Mouse (Mus musculus): ENCODE data around the gene Lat2.
A peak's percentile ranks its signal among the peaks of the same experiment; 100 is the strongest.

The Lat2 gene

DNA sequence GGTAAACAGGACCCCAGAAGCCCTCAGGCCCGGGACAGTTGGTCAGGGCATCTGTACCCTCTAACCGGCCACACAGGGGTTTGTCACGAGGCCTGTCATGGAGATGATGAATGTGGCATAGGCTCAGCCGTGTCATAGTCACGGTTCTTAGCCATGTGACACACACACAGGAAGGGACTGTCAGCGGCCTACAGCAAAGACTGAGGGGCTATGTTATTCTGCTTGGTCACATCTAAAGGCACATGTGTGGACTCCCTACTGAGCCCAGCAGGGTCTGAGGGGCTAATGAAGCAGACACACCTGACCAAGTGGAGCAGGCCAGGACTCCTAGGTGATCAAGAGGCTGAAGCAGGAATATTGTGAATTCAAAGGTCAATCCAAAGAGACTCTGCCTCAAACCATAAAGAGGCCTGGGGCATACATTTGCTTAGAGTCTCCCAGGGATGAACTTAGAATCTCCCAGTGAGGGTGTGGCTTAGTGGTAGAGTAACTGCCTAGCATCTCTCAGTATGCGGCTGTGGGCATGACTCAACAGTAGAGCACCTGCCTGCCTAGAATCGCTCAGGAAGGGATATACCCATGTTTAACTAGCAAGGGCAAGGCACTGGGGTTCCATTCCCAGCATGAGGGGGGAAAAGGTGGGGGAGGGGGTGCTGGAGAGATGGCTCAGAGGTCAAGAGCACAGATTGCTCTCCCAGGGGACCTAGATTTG is 2.9 kb downstream of the Lat2 start:
- no peak for DNase-seq

DNA sequence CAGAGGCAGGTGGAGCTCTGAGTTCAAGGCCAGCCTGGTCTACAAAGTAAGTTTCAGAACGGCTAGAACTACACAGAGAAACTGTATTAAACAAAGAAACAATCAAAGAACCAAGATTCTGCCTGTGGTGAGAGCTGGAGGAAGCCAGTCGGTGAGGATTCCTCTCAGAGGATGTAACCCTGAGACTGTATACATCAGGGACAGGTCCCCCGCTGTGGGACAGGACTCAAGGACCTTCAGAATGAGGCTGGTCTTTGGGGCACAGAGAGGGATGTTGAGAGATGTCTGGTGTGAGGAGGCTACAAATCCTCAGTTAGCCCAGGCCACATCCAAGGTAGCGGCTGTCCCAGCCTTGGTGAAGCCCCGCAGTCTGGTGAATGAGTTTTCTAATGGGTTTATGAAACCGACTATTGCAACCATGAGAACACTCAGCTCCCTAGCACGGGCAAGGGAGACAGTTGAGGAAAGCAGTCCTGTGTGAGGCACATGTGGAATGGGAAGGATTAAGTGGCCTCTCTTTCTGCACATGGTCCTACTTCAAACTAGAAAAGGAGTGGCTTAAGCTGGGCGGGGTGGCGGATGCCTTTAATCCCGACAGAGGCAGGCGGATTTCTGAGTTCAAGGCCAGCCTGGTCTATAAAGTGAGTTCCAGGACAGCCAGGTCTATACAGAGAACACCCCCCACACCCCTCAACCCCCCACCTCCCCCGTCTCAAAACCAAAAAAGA is 4.7 kb downstream of the Lat2 start:
- no peak for DNase-seq

DNA sequence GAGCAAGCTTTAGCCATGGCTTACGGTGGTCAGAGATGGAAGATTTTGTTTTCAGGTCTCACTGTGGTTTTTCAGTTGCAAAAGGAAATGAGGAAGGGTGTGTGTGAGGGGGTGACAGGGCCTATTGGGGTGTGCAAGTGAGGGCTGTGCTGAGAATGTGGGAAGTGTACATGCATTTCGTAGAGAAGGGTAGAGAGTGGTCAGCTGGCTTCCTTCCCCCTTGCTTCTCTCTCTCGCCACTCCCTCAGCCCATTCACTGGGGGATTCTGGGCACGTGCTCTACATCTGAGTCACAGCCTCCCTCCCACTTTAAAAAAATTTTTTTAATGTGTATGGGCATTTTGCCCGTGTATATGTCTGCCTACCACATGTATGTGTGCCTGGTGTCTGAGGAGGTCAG is 7.7 kb downstream of the Lat2 start:
- DNase-seq, result no peak

DNA sequence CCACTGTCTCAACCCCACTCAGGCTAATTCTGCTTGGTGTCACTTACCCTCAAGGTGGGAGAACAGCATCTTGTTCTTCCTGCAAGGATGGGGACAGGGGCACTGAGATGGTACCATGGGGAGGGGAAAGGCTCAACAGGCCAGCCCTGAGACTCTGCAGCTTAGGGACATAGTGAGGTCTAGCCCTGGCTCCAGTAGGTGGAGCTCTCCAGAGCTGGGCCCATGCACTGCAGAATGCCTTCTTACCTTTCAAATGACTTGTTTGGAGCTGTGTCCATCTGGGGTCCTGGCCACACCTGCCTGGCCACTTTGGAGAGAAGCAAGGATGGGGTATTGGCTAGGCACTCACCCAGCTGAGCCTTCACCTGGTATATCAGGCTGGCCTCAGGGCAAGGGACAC is 8.5 kb downstream of the Lat2 start:
- no peak for DNase-seq

DNA sequence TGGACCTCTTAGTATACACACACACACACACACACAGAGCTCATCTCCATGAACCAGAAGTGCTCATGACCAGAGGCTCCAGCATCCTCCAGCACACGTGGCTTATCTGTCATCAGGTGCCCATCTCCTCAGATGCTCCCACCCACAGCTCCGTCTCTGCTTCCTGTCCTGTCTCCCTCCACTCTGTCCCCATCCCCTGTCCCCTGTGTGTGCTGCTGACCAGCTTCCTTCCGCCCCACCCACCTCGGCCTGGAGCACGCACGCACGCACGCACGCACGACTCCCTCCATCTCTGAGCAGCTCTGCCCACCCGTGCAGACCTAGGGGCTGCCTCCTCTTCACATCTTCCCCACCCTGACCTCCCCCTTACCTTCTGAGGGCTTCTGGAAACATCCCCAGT is 10.4 kb downstream of the Lat2 start:
- peak in 1 of 2 experiments; percentile 35 for DNase-seq

DNA sequence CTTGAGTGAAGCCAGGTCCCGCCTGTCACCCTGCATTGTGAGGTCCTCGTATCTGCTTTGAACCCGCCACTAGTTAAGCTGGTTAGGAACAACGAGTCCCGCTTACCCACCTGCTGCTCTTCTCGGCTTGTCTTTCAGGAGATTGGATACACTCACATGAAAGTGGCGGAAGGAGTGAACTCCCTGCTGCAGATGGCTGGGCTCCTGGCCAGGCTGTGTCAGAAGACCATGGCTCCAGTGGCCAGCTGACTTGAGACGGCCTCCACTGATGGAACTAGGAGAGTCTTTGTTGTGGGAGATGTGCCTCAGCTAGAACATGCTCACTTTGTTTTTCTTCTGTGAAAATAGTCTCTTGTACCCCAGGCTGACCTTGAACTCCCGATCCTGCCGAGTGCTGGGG is 17.1 kb downstream of the Lat2 start:
- DNase-seq, result peak; percentile 28 to 44

DNA sequence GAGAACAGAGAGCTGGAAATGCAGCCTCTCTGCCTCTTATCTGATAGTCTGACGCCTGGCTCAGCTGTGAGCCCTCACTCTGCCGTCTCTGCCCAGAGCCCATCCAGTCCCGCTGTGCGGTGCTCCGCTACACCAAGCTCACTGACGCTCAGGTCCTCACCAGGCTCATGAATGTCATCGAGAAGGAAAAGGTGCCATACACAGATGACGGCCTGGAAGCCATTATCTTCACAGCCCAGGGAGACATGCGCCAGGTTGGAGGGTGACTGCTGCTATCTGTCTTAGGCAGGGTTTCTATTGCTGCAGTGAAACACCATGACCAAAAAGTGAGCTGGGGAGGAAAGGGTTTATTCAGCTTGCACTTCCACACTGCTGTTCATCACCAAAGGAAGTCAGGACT is 21.7 kb downstream of the Lat2 start:
- DNase-seq, result no peak

DNA sequence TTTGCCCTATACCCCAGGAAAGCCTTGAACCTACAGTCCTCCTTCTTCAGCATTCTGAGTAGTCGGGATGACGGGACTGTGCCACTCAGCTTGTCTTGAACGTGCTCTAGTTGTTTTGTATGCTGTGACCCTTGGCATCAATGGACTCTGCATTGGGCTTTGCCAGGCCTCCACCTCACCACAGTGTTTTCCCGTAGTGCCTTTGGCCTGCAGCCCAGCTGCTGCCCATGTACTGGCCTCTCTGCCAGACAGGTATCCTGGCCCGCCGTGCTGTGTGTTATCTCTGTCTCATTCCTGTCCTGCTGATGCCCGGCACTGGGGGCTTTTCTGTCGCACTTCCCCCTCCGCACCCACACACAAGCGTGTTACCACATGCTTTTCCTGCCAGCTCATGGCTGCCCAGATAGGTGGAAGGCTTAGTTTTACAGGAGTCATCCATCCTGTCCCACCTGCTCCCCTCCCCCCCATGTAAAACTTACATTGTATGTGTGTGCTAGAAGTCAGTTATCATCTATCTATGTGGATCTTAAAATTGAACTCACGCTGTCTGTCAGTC is 22.7 kb downstream of the Lat2 start:
- no peak for DNase-seq

DNA sequence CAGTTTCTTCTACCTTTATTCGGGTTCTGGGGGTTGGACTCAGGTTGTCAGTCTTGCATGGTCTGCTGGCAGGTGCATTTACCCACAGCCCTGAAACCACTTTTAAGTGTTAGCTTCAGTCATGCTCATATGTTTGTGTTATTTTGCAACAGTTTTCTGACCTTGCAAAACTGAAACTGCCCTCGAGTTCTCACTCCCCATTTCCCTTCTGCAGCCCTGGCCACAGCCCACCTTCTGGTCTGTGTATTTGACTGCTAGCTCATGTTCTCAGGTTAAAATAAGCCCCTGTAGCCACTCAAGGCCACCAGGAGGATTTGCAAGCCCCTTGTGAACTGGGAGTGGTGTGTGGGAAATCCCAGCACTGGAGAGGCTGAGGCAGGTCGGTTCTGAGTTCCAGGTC is 24.9 kb downstream of the Lat2 start:
- no peak for DNase-seq

DNA sequence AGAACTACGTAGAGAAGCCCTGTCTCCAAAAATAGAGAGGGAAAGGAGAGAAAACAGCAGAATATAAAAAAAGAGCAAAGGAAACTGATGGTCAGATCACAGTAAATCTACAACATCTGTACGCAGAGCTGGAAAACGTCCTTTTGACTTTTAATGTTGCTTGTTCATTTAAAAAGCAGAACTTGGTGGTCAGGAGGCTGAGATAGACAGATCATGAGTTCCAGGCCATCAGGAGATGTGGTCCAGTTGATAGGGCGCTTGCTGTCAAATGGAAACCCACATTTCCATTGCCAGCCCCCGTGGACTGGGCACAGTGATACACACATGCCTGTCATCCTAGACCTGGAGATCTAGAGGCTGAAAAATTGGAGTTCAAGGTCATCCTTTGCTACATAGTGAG is 30.0 kb downstream of the Lat2 start:
- no peak for DNase-seq

DNA sequence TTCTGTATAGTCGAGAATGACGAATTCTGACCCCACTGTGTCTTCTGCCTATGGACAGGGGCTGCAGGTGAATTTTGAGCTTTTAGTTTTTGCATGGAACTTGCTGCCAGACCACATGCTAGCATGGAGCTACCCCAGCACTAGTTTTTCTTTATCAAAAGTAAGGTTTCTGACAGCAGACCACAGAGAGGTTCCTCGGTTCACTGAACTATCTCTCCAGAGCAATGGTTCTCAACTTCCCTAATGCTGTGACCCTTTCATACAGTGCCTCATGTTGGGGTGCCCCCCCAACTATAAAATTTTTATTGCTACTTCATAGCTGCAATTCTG is 31.0 kb downstream of the Lat2 start:
- DNase-seq, result no peak

DNA sequence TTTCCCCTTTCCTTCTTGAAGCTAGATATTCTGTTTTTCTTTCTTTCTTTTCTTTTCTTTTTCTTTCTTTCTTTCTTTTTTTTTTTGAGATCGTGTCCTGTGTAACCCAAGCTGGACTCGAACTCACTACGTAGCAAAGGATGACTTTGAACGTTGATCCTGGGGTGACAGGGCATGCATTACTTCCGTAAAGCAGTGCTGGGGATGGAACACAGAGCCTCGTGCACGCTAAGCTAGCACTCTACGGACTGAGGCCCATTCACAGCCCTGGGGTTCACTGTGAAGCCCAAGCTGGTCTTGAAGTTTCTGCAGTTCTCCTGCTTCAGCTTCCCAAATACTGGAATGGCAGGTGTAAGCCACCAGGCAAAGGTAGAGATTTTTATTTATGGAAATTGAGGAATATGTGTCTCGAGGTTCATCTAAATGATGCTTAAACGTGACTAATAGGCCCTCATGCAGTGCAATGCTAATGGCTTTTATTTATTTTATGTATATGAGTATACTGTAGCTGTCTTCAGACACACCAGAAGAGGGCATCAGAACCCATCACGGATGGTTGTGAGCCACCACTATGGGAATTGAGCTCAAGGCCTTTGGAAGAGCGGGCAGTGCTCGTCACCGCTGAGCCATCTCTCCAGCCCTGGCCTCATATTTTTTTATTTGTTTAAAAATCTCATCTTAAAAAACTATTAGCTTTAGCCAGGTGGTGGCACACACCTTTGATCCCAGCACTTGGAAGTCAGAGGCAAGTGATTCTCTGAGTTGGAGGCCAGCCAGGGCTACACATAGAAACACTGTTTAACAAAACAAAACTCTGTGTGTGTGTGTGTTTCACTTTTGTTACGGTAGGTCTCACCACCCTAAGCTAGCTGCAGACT is 31.6 kb downstream of the Lat2 start:
- DNase-seq, result peak in 1 of 2 experiments; percentile 23

DNA sequence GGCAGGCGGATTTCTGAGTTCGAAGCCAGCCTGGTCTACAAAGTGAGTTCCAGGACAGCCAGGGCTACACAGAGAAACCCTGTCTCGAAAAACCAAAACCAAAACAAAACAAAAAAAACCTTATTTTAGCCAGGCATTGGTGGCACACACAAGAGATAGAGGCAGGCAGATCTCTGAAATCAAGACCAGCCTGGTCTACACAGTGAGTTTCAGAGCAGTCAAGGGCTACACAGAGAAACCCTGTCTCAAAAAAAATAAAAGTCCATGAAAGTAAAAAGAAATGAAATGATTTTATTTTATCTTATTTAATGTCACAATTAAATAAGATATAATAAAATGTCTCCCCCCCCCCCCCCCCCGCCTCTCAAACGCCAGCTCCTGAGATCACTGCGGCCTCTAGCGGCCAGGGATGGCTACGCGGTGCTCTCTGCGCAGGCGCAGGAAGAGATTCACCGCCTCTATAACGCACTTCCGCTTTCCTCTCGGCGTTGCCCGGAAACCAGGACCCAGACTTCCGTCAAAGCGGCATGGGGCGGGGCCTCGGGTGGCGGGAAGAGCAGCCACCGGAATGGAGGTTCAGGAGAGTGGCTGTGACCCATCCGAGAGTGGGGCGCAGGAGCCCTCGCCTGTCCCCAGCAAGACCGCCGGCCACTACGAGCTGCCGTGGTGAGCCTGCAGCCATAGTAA is 32.5 kb downstream of the Lat2 start:
- peak; percentile 99 for DNase-seq

DNA sequence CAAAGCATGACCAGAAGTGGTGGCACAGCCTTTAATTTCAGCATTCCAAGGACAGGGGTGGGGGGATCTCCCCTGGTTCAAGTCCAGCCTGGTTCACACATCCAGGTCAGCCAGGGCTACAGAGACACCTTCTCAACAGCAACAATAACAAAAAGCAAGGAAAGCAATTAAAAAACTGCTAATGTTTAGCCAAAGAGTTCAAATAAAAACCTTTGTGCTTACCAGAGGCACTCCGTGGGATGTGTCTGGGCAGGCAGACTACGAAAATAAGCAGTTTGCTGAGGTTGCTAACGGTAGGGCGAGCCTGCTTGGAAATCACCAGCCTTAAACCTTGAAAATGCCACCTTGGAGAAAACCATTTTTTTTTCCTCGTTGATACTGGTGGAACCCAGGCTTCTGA is 33.7 kb downstream of the Lat2 start, which contains the start of gene Rfc2:
TSS of gene Rfc2 (plus strand) at position 221 of the 400 bp plus-strand sequence.
- peak; percentile 29 to 50 for DNase-seq

DNA sequence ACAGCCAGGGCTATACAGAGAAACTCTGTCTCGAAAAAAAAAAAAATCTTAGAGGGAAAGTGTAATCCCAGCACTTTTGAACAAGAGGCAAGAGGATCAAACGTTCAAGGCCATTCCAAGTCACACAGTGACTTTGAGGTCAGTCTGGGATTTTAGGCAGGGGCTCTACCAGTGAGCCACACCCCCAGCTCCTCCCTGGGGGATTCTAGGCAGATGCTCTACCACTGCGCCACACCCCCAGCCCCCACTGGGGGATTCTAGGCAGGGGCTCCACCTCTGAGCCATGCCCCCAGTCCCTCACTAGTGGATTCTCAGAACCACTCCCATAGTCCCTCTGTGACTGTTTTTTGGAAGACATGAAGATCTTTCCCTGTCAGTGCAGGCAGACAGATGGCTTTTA is 35.7 kb downstream of the Lat2 start:
- DNase-seq, result no peak

DNA sequence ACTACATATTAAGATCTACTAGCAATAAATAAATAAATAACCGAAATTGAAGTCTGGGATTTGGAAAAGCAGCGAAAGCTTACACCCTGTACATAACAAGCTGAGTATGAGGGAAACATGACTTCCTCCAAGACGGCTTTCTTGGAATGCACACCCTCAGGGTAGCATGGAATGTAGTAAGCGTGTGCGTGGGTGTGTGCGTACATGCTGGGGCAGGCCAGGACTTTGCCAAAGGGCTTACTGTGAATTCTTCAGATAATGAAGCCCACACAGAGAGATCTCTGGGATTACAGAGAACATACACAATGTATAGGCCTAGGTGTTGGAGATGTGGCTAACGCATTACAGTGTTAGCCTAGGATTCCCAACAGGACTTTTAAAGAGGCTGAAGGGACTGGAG is 37.3 kb downstream of the Lat2 start:
- DNase-seq, result peak in 1 of 2 experiments; percentile 42

DNA sequence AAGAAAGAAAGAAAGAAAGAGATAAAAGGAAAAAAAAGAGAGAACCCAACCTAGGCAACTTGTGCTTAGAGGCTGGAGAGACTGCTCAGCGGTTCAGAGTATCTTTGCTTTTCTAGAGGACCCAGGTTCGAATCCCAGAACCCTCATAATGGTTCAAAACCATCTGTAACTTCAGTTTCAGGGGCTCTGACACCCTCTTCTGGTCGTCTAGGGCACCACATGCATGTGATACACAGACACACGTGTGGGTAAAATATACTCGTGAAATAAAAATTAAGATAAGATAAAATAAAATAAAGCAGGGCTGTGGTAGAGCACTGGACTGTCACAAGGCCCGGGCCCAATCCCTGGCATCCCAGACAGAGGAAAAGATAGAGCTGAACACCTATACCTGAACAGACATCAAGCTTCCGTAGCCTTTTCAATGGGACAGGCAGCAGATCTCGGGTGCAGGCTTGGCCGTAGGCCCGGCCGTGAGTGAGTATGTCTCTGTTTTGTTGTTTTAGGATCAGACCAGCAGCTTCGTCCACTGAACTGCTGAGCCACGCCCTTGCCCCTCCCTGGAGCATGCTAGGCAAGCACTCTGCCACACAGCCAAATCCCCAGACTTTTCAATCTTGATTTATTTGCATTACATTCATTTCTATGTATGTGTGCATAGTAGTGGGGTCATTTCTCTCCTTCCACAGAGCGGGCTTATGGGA is 38.2 kb downstream of the Lat2 start:
- DNase-seq, result peak; percentile 33 to 60

DNA sequence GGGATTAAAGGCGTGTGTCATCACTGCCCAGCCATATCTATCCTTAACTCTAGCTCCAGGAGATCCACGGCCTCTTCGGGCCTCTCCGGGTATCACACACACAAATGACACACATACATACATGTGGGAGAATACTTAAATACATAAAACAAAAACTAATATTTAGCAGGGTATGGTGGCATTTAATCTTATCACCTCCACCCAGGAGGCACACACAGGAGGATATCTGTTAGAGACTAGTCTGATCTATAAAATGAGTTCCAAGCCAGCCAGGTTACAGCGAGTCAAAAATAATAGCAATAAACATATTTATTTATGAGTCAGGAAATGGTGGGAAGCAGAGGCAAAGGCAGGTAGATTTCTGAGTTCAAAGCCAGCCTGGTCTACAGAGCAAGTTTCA is 39.0 kb downstream of the Lat2 start:
- DNase-seq, result no peak

DNA sequence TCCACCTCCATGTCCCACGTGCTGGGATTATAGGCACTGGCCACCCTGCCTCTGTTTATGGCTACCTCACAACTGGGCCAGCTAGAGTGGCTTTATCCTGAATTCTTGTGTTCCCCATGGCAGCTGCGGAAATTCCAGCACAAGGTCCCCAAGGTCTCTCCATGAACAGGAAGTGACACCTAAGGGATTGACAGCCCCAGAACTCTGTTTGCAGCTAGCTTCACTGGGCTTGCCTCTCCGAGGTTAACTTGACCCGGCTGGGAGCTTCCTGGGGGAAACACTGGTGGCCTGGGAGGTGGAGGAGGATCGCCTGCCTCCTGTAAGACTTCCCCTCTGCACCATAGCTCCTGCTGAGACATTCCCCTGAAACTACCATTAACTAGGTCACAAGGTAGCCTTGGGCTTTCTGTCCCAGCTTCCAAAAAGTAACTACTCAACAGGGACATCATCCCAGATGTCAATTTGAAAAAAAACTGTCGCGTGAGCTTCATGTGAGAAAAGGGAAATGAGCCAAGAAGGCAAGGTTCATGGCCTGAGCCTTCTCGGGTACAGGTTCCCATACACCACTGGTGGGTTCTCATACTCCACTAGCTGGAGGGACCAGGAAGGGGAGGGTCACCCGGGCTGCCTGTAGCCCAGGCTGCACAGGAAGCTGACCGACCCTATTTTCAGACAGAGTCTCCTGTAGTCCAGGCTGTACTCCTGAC is 42.2 kb downstream of the Lat2 start:
- peak; percentile 39 to 58 for DNase-seq

DNA sequence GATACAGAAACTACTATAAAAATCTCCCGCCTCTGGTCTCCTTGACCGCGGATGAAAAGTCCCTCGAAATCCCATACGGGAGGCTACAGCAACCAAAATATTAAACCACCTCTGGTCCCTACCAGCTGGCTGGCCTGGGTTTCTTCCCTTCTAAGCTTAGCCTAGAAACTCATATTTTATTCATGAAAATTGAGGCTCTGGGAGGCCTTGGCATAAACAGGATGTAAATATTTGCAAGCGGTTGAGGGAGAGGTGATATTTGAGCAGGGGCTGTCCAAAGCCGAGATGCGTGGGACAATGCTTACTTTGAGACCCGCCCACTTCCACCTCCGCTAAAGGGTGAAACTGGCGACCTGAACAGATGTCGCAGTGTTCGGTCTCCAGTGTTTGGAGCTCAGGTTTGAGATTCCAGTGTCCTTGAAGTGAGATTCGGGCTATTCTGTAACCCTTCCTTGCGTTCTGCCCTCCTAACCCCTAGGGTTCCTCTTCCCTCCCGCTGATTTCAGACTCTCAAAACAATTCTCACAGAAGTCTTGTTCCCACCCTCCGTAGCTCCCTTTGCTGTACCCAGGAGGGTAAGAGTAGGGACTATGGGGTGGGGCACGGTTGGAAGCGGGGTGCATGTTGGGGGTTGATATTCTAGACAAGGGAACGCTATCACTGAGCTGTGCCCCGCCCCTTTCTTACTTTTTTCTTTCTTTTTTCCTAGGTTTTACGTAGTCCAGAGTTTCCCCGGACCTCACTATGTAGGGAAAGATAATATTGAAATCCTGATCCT is 42.9 kb downstream of the Lat2 start:
- peak; percentile 70 to 80 for DNase-seq
